Mouse (Mus musculus): ENCODE results near the gene Cpsf2.

- TF ChIP-seq HCFC1 (IDR thresholded peaks at IDR 0.05; ENCODE audit: borderline replicate concordance, insufficient read depth, low read length) (no peak), MAFK (IDR thresholded peaks at IDR 0.05; ENCODE audit: insufficient read depth, low read depth, low read length) (no peak), ZNF384 (IDR thresholded peaks at IDR 0.05; ENCODE audit: low read depth, low read length) (no peak), CHD2 (IDR thresholded peaks at IDR 0.05; ENCODE audit: low read depth, low read length) (no peak), ZC3H11A (IDR thresholded peaks at IDR 0.05; ENCODE audit: borderline replicate concordance, low read depth, low read length) (no peak)
Measured at GRCm38 (mm10) chr12:102034934-102035333, 59.1 kb downstream of the Cpsf2 start.
